Mouse (Mus musculus) cortical plate, adult 2 months (tissue): ENCODE data around the gene Armc10.

Experiments
- CTCF ChIP-seq: fragments of 200-500 bp; IDR thresholded peaks from 2 replicates; pipeline ENCODE4 v1.5.1; 2011; ENCODE audit warnings: mild to moderate bottlenecking, control low read depth, low read length; ENCODE audit not compliant: insufficient read depth; ENCODE audit errors: extremely low read depth
- POLR2A ChIP-seq: fragments of 200-500 bp; IDR thresholded peaks from 2 replicates; pipeline ENCODE4 v1.6.1; 2011; ENCODE audit warnings: mild to moderate bottlenecking, low read length, control low read depth; ENCODE audit not compliant: insufficient read depth; ENCODE audit errors: extremely low read depth

- TF ChIP-seq CTCF (no peak), POLR2A (no peak)
These were observed 46.6 kb downstream of the Armc10 start for GRCm38 (mm10) chr5:21692230-21692629.
